Mouse (Mus musculus) midbrain, embryonic 15.5 days (tissue): ENCODE data around the gene Kbtbd13. TPM values are rescaled to one million over a fixed set of nuclear protein-coding genes. Genes with fewer than 3 reads are reported as not detected.
A peak's percentile ranks its signal among the peaks of the same experiment; 100 is the strongest.

Experiments used
- ATAC-seq: fragments of 200-750 bp; cut with Nextera tagmentation; replicated peaks from 2 replicates; pipeline ENCODE4 v1.8.0; 2017; ENCODE audit warnings: moderate TSS enrichment
- H3K27ac ChIP-seq: fragments of 300-500 bp; sonication (generic); 2 replicates; pipeline ENCODE4 v1.5.1; 2015; ENCODE audit warnings: mild to moderate bottlenecking, inconsistent platforms
- H3K27me3 ChIP-seq: fragments of 300-500 bp; sonication (generic); replicated peaks from 2 replicates; pipeline ENCODE4 v1.6.1; 2015; ENCODE audit warnings: inconsistent platforms
- H3K36me3 ChIP-seq: fragments of 300-500 bp; sonication (generic); replicated peaks from 2 replicates; pipeline ENCODE4 v1.6.1; 2015; ENCODE audit warnings: inconsistent platforms
- H3K4me1 ChIP-seq: fragments of 300-500 bp; sonication (generic); 2 replicates; pipeline ENCODE4 v1.6.1; 2015; ENCODE audit warnings: inconsistent platforms
- H3K4me2 ChIP-seq: fragments of 300-500 bp; sonication (generic); 2 replicates; pipeline ENCODE4 v1.6.1; 2015; ENCODE audit warnings: inconsistent platforms, mild to moderate bottlenecking, moderate library complexity
- H3K4me3 ChIP-seq: fragments of 300-500 bp; sonication (generic); 2 replicates; pipeline ENCODE4 v1.5.1; 2015; ENCODE audit warnings: mild to moderate bottlenecking, inconsistent platforms
- H3K9ac ChIP-seq: fragments of 300-500 bp; sonication (generic); 2 replicates; pipeline ENCODE4 v1.6.1; 2015; ENCODE audit warnings: mild to moderate bottlenecking, inconsistent platforms
- H3K9me3 ChIP-seq: fragments of 300-500 bp; sonication (generic); 2 replicates; pipeline ENCODE4 v1.6.1; 2016; ENCODE audit warnings: inconsistent platforms
- WGBS: fragments of 180-500 bp; shearing (Covaris S2); methylation state at CpG from one replicate; pipeline ENCODE4 v1.1.7; 2015; ENCODE audit warnings: mixed read lengths; 5-methylcytosine and 5-hydroxymethylcytosine counted together
- polyA plus RNA-seq: library from polyadenylated mRNA; unstranded; fragments of >200 nt; fragmentation: Nextera tagmentation; extraction: Ambion mirVana; gene quantifications from 2 replicates; pipeline ENCODE4 v1.2.1, GENCODE M21; 2015

The Kbtbd13 gene
- polyA plus RNA-seq, result 0.56 and 0.60 TPM in 2 replicates

GRCm38 (mm10) chr9:65391613-65391964 is at the start of gene Kbtbd13:
Gene Kbtbd13, minus strand, starts transcription at chr9:65391652.
- WGBS, result 48% methylated on average over 8 of the region's 8 CpGs
- Histone ChIP-seq H3K4me3 (peak within 1 kb of the TSS; percentile 39), H3K9me3 (0 out of 2 replicates have a peak, but pooled peaks cover 3% of the 10 kb centered on the region), H3K4me1 (peaks cover 8% of the 10 kb centered on the region; the same call in 1 of the 2 replicates), H3K4me2 (peak within 1 kb of the TSS; percentile 53), H3K36me3 (no peaks in the 10 kb centered on the region), H3K27ac (no peak within 1 kb of the TSS), H3K27me3 (peaks cover 37% of the 10 kb centered on the region), H3K9ac (no peak within 1 kb of the TSS)
- no peak for ATAC-seq

DNA sequence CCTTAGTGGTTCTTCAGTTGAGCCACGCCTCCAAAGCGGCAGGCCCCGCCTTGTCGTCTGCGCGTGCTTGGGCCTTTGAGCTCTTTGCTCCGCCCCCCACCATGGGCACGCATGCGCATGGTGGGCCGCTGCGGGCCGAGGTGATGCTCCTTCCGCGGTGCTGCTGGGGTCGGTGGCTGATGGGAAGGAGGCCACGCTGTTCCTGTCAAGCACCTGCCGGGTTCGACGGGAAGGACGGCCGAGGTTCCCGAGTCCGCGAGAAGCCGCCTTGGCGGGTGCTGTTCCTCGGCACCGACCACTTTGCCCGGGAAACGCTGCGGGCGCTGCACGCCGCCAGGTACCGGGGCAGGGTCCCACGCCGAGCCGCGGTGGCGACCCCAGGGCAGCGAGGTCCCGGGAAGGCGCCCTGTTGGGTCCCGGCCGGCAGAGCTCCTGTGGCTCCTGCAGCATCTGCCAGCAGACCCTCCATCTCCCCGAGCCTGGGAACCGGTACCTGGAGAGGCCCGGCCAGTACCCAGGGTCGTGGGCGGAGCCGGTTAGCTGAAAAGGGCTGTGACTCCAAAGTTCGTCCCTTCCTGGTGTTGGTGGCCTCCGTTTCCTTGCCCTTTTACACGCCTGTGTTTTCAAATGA is 44.3 kb upstream of the Kbtbd13 start, which contains the start of gene Mtfmt:
Gene Mtfmt (plus strand): TSS at position 112 of the 631 bp plus-strand sequence.
- H3K27ac ChIP-seq, result peak within 1 kb of the TSS; percentile 57
- H3K4me1 ChIP-seq, result peaks cover 12% of the 10 kb centered on the region
- peaks cover 7% of the 10 kb centered on the region; the same call in 1 of the 2 replicates for H3K36me3 ChIP-seq
- ATAC-seq, result peak; percentile 96
- peak within 1 kb of the TSS; percentile 70 for H3K4me3 ChIP-seq
- H3K4me2 ChIP-seq, result peak within 1 kb of the TSS; percentile 51
- H3K27me3 ChIP-seq, result no peaks in the 10 kb centered on the region
- WGBS, result under 1% methylated on average over 54 of the region's 54 CpGs
- no peaks in the 10 kb centered on the region for H3K9me3 ChIP-seq
- peak within 1 kb of the TSS; percentile 74 for H3K9ac ChIP-seq

GRCm38 (mm10) chr9:65435211-65435610 is 43.8 kb upstream of the Kbtbd13 start:
- H3K9me3 ChIP-seq, result no peaks in the 10 kb centered on the region
- H3K27me3 ChIP-seq, result no peaks in the 10 kb centered on the region
- peaks cover under 1% of the 10 kb centered on the region; the same call in 1 of the 2 replicates for H3K36me3 ChIP-seq
- H3K4me1 ChIP-seq, result peaks cover 12% of the 10 kb centered on the region
- peak overlapping the region; percentile 51; the same call in 1 of the 2 replicates for H3K4me2 ChIP-seq
- H3K9ac ChIP-seq, result no peak overlapping the region
- WGBS, result 69% methylated on average over 4 of the region's 4 CpGs
- H3K4me3 ChIP-seq, result peak overlapping the region; percentile 70; the same call in 1 of the 2 replicates
- H3K27ac ChIP-seq, result no peak overlapping the region
- ATAC-seq, result peak; percentile 70

- Histone ChIP-seq H3K27ac (no peak overlapping the region), H3K9me3 (no peaks in the 10 kb centered on the region), H3K27me3 (no peaks in the 10 kb centered on the region), H3K4me2 (no peak overlapping the region), H3K36me3 (no peaks in the 10 kb centered on the region; the same call in 1 of the 2 replicates), H3K9ac (no peak overlapping the region), H3K4me1 (peaks cover 12% of the 10 kb centered on the region), H3K4me3 (no peak overlapping the region)
- 58% methylated on average over 5 of the region's 5 CpGs for whole genome bisulfite sequencing
- ATAC-seq, result no peak
Observed at GRCm38 (mm10) chr9:65434140-65434539, 42.7 kb upstream of the Kbtbd13 start.

- H3K27me3 ChIP-seq, result no peaks in the 10 kb centered on the region
- WGBS, result 2% methylated on average over 3 of the region's 3 CpGs
- no peak overlapping the region for H3K9ac ChIP-seq
- peaks cover 11% of the 10 kb centered on the region for H3K4me1 ChIP-seq
- H3K9me3 ChIP-seq, result no peaks in the 10 kb centered on the region
- no peak overlapping the region for H3K4me3 ChIP-seq
- no peak overlapping the region for H3K4me2 ChIP-seq
- H3K27ac ChIP-seq, result no peak overlapping the region
- H3K36me3 ChIP-seq, result no peaks in the 10 kb centered on the region
- no peak for ATAC-seq
Observed at GRCm38 (mm10) chr9:65432236-65432635, 40.8 kb upstream of the Kbtbd13 start.

DNA sequence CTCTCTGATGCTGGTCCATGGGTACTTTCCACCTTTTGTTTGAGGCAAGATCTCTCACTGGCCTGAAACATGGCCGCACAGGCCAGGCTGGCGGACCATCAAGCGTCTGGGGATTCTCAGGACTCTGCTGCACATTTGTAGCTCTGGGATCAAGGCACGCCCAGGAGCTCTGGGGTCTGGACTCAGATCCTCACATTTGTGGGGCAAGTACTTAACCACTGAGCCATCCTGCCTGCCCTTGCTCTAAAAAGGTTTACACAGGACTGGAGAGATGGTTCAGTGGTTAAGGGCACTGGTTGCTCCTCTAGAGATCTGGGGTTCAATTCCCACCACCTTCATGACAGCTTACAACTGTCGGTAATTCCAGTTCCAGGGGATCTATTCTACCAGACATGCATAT is 39.5 kb upstream of the Kbtbd13 start:
- Histone ChIP-seq H3K36me3 (no peaks in the 10 kb centered on the region), H3K27me3 (no peaks in the 10 kb centered on the region), H3K9ac (no peak overlapping the region), H3K4me3 (no peak overlapping the region), H3K27ac (no peak overlapping the region), H3K9me3 (no peaks in the 10 kb centered on the region), H3K4me2 (no peak overlapping the region), H3K4me1 (no peaks in the 10 kb centered on the region)
- no peak for ATAC-seq
- 94% methylated on average over 5 of the region's 5 CpGs for WGBS

DNA sequence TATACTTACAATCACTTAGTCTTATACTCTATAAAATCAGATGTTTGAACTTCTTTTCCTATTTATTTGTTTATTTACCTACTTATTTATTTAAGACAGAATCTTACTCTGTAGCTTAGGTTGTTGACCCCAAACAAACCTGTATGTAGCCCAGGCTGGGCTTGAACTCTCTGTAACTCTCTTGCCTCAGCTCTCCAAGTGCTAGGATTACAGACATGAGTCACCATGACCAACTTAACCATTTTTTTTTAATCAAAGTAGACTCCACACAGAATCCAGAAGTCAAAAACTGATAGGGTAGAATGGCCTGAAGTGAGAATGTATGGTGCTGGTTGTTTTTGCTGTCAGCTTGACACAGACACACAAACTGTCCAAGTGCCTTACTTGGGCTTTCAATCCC is 38.9 kb upstream of the Kbtbd13 start:
- H3K27ac ChIP-seq, result no peak overlapping the region
- H3K36me3 ChIP-seq, result no peaks in the 10 kb centered on the region
- no peaks in the 10 kb centered on the region for H3K4me1 ChIP-seq
- H3K9ac ChIP-seq, result no peak overlapping the region
- no peaks in the 10 kb centered on the region for H3K9me3 ChIP-seq
- H3K4me3 ChIP-seq, result no peak overlapping the region
- no peak for ATAC-seq
- no peaks in the 10 kb centered on the region for H3K27me3 ChIP-seq
- no peak overlapping the region for H3K4me2 ChIP-seq

DNA sequence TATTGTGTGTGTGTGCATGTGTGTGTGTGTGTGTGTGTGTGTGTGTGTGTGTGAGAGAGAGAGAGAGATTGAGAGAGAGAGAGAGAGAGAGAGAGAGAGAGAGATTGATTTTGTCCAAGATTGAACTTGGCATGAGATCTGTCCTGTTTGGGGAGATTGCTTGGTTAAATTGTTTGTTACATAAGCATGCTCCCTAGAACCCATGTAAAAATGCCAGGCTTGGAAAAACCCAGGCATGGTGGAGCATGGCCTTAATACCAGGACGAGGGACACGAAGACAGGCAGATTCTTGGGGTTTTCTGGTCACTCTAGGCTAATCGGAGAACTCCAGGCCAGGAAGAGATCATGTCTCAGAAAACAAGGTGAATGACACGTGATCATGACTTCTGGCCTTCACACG is 36.6 kb upstream of the Kbtbd13 start:
- Histone ChIP-seq H3K27ac (no peak overlapping the region), H3K36me3 (no peaks in the 10 kb centered on the region), H3K4me2 (no peak overlapping the region), H3K9me3 (no peaks in the 10 kb centered on the region), H3K27me3 (no peaks in the 10 kb centered on the region), H3K9ac (no peak overlapping the region), H3K4me3 (no peak overlapping the region), H3K4me1 (no peaks in the 10 kb centered on the region)
- 82% methylated on average over 5 of the region's 5 CpGs for WGBS
- no peak for ATAC-seq

DNA sequence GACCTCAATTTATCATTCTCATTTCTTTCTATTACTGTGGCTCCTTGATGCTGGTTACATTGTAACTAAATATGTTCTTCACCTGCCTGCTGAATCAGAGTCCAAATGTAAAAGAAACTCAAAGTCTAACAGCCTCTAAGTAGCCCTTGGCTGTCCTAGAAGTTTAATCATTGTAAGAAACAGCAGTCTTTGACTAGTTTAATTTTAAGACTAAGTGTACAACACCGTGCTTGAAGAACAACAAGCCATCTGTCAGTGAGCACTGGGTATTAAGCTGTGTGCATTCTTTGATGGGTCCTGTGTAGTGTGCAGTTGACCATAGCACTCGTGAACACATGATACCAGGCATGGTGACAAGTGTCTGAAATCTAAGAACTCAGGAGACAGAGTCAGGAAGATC is 36.1 kb upstream of the Kbtbd13 start:
- Histone ChIP-seq H3K4me3 (no peak overlapping the region), H3K4me1 (no peaks in the 10 kb centered on the region), H3K27ac (no peak overlapping the region), H3K4me2 (no peak overlapping the region), H3K36me3 (no peaks in the 10 kb centered on the region), H3K9ac (no peak overlapping the region), H3K9me3 (no peaks in the 10 kb centered on the region), H3K27me3 (no peaks in the 10 kb centered on the region)
- 76% methylated on average over 2 of the region's 2 CpGs for WGBS
- no peak for ATAC-seq

- Histone ChIP-seq H3K9ac (no peak overlapping the region), H3K9me3 (no peaks in the 10 kb centered on the region)
- WGBS, result 57% methylated on average over 3 of the region's 3 CpGs
Observed at GRCm38 (mm10) chr9:65424393-65424792, 32.9 kb upstream of the Kbtbd13 start.

DNA sequence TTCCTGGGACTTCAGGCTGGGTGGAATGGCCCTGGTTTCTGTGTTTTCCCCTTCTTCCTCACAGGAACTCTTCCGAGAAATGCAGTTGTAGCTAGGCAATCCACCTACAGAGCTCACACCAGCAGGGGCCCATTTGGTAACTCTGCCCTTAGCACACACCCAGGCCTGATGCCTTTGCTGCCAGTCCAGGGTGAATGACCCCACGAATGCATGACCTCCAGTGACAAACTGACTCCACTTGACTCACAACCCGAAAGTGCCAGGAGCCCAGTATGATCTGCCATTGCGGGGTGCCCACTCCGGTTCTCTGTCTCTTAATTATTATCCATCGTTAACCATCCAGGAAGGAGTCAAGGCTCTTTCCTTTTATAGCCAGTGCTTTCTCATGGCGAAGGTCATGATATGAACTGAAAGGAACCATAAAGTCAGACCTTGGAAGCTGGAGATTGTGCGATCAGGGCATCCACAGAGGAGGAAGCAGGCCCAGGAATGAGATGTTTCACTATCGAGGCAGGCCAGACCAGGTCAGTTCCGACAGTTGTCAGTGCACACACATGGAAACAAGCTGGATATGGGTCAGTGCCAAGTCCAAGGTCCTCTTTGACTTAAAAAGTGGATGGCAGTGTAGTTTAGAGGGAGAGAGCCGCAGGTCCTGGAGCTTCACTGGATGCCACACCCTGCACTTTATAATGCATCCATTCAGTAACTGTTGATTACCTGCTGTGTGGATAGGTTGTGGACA is 31.5 kb upstream of the Kbtbd13 start, which contains the start of gene Slc51b:
Gene Slc51b (minus strand): TSS at position 196 of the 742 bp plus-strand sequence.
- Histone ChIP-seq H3K4me2 (no peak within 1 kb of the TSS), H3K4me1 (no peaks in the 10 kb centered on the region), H3K27ac (no peak within 1 kb of the TSS), H3K4me3 (no peak within 1 kb of the TSS), H3K27me3 (no peaks in the 10 kb centered on the region), H3K9me3 (no peaks in the 10 kb centered on the region), H3K36me3 (no peaks in the 10 kb centered on the region), H3K9ac (no peak within 1 kb of the TSS)
- WGBS, result 82% methylated on average over 11 of the region's 11 CpGs
- no peak for ATAC-seq

More at GRCm38 (mm10) chr9:65424393-65424792, 32.9 kb upstream of the Kbtbd13 start:
- Histone ChIP-seq H3K4me1 (no peaks in the 10 kb centered on the region), H3K27me3 (no peaks in the 10 kb centered on the region), H3K4me2 (no peak overlapping the region), H3K27ac (no peak overlapping the region), H3K36me3 (no peaks in the 10 kb centered on the region), H3K4me3 (no peak overlapping the region)
- ATAC-seq, result no peak

DNA sequence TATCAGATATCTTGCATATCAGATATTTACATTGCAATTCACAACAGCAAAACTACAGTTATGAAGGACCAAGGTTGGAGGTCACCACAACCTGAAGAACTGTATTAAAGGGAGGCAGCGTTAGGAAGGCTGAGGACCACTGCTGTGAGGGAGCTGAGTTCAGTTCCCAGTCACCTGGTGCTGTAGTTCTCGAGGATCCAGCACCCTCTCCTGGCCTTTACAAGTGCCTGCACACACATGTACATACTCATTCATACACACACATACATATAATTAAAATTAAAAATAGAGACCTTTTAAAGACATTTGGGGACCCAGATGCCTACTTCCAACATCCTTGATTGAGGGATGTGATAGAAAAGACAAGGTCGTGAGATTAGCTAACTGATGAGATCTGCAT is 28.2 kb upstream of the Kbtbd13 start:
- Histone ChIP-seq H3K27ac (no peak overlapping the region), H3K9ac (no peak overlapping the region), H3K4me3 (no peak overlapping the region), H3K36me3 (no peaks in the 10 kb centered on the region), H3K9me3 (no peaks in the 10 kb centered on the region), H3K4me2 (no peak overlapping the region), H3K4me1 (no peaks in the 10 kb centered on the region), H3K27me3 (no peaks in the 10 kb centered on the region)
- no peak for ATAC-seq
- WGBS, result 73% methylated on average over 3 of the region's 3 CpGs
